Mouse (Mus musculus): ENCODE results near the gene Ccdc124. TPM values are rescaled to one million over a fixed set of nuclear protein-coding genes. Genes with fewer than 3 reads are reported as not detected.

Gene Ccdc124
- polyA plus RNA-seq (2012; rRNA removed): 65.2 and 65.7 TPM in 2 replicates

DNA sequence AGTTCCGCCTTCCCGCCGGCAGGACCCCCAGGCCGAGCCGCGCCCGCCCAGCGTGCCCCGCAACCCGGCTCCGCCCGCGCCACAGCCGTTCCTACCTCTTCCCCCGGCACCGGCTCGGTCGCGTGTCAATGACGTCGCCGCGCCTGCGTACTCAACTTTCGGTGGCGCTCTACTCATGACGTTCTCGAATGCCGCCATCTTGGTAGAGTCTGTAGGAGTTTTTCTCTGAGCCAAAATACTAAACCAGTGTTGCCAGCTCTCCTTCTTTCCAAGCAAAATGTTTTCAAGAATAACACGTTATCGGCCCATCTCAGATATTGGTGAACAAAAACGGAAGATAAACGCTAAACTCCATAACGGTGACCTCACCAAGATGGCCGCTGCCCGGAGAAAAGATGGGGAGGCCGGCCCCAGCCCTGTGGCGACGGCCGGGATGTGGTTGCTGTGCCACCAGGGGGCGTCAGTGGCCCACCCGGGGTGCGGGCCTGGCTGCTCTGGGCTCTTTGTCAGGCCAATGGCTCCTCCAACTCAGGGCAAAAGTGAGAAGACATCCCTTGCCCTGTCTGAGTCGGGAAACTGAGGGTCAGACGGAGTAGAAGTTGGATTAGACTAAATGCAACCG, at the start of gene Ccdc124:
Ccdc124 (minus strand) TSS at position 572 of the 622 bp plus-strand sequence.

GRCm38 (mm10) chr8:70905831-70906736, 32.3 kb upstream of the Ccdc124 start, which contains the start of gene Map1s:
Gene Map1s, plus strand, starts transcription at chr8:70905932.

DNA sequence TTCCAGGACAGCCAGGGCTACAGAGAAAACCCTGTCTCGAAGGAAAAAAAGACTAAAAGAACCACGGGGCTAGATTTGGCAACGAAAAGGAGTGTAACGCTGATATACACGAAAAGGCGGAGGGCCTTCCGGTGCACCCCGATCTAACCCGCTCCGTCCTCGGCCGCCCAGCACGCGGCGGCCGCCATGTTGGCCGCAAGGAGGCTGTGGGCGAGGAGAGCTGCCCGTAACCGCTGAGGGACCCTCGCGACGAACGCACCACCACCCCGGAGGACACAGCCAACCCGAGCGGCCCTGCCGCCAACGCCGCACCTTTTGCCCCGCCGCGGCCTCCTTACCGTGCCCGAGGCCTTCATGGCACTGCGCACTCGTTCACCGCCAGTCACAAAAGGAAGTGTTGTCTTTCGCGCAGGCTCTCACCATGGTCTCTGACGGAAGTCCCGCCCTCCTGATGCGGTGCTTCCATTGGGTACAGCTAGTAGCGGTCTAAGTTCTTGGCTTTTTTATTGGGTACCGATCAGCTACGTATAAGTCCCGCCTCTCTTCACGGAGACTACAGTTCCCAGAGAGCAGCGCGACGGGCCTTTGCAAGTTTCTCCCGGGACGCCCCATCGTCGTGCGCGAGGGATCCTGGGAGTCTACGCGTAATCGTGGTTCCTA, 23.4 kb upstream of the Ccdc124 start, which contains the start of gene Rpl18a:
Rpl18a (minus strand) TSS at position 392 of the 660 bp plus-strand sequence.

GRCm38 (mm10) chr8:70892022-70892895, 18.5 kb upstream of the Ccdc124 start, which contains the start of gene Slc5a5:
Gene Slc5a5, minus strand, starts transcription at chr8:70892757.

GRCm38 (mm10) chr8:70862824-70863641, 10.7 kb downstream of the Ccdc124 start, which contains the start of gene Kcnn1:
Gene Kcnn1, minus strand, starts transcription at chr8:70863258.

DNA sequence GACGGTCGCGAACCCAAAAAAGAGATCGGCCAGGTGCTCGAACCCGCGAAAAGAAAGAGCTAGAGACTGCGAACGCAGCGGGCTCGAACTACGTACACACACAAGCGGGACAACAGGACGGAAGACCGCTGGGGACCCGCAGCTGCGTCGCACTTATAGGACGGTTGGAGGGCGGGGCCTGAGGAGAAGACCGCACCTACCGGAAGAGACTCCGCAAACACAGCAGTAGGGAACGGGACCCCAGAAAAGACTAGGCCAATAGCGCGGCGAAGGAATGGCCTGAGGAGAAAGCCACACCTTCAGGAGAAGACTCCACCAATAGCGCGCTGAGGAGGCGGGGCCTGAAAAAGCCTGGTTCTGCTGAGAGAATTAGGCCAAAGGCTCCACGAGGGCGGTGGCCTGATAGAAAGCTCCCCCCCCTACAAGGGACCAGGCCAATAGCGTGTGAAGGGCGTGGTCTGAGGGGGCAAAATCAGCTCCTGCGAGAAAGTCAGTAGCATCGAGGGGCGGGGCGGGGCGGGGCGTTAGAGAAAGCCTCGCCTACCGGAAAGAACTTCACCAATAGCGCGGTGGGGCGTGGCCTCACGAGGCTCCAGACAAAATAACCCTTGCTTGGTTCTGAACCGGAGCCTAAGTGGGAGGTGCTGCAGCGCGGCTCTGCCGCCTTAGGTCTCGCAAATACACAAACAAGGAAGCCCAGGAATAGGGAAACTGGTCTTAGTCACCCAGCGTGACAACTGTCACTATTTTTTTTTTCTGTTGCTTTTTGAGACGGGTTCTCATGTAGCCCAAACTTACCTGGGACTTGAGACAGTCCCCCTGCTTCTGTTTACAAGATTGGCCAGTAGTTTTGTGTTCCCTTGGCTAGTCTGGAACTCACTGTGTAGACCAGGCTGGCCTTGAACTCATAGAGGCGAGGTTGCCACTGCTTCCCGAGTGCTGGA, 34.1 kb downstream of the Ccdc124 start, which contains the start of gene Arrdc2:
Arrdc2 (minus strand) TSS at position 313 of the 944 bp plus-strand sequence.

Other genes with a start within 250 kb of the Ccdc124 start
- 11.8 and 16.3 TPM in 2 replicates for gene Gdf15, start 241.5 kb downstream of the Ccdc124 start, polyA plus RNA-seq (2012; rRNA removed)
- gene Pgpep1, start 213.5 kb downstream of the Ccdc124 start, polyA plus RNA-seq (2012; rRNA removed): 100 and 112 TPM in 2 replicates
- gene Lsm4, start 200.7 kb downstream of the Ccdc124 start, polyA plus RNA-seq (2012; rRNA removed): 179 and 190 TPM in 2 replicates
- gene Jund, start 175.0 kb downstream of the Ccdc124 start, polyA plus RNA-seq (2012; rRNA removed): 689 and 1,003 TPM in 2 replicates
- gene Iqcn, start 170.5 kb downstream of the Ccdc124 start, polyA plus RNA-seq (2012; rRNA removed): 0.03 TPM in 2 replicates
- 0.60 and 0.89 TPM in 2 replicates for gene Gm3336, start 155.4 kb downstream of the Ccdc124 start, polyA plus RNA-seq (2012; rRNA removed)
- 3.5 and 6.5 TPM in 2 replicates for gene Pde4c, start 150.2 kb downstream of the Ccdc124 start, polyA plus RNA-seq (2012; rRNA removed)
- 50.0 and 67.9 TPM in 2 replicates for gene Rab3a, start 119.3 kb downstream of the Ccdc124 start, polyA plus RNA-seq (2012; rRNA removed)
- gene Mpv17l2, start 113.0 kb downstream of the Ccdc124 start, polyA plus RNA-seq (2012; rRNA removed): 210 and 274 TPM in 2 replicates
- gene Pik3r2, start 97.2 kb downstream of the Ccdc124 start, polyA plus RNA-seq (2012; rRNA removed): 322 and 352 TPM in 2 replicates
- 111 and 132 TPM in 2 replicates for gene Mast3, start 68.9 kb downstream of the Ccdc124 start, polyA plus RNA-seq (2012; rRNA removed)
- gene Il12rb1, start 65.5 kb downstream of the Ccdc124 start, polyA plus RNA-seq (2012; rRNA removed): 1.1 and 1.5 TPM in 2 replicates
- gene Arrdc2, start 34.2 kb downstream of the Ccdc124 start, polyA plus RNA-seq (2012; rRNA removed): 97.4 and 114 TPM in 2 replicates
- gene Kcnn1, start 10.7 kb downstream of the Ccdc124 start, polyA plus RNA-seq (2012; rRNA removed): 7.1 and 9.1 TPM in 2 replicates
- 0.64 and 0.89 TPM in 2 replicates for gene Slc5a5, start 18.8 kb upstream of the Ccdc124 start, polyA plus RNA-seq (2012; rRNA removed)
- gene Rpl18a, start 23.5 kb upstream of the Ccdc124 start, polyA plus RNA-seq (2012; rRNA removed): 10,537 and 11,448 TPM in 2 replicates
- gene Map1s, start 32.0 kb upstream of the Ccdc124 start, polyA plus RNA-seq (2012; rRNA removed): 125 and 138 TPM in 2 replicates